Mouse (Mus musculus) heart, embryonic 14.5 days (tissue): ENCODE data around the gene Cela1. TPM values are rescaled to one million over a fixed set of nuclear protein-coding genes. Genes with fewer than 3 reads are reported as not detected.

Experiments
- ATAC-seq: fragments of 200-750 bp; cut with Nextera tagmentation; 2 replicates; pipeline ENCODE4 v1.8.0; 2017; ENCODE audit warnings: low read depth, moderate TSS enrichment; ENCODE audit not compliant: insufficient number of reproducible peaks, insufficient read depth, low FRiP score
- H3K27ac ChIP-seq, 2 experiments: fragments of 200-500 bp in 1 of 2; fragments of 300-500 bp in 1 of 2; sonication (generic) in 1 of 2; replicated peaks in 1 of 2; 2 replicates each; pipeline ENCODE4 v1.5.1; 2012 to 2014; ENCODE audit warnings: low read depth in 2 of 2, low read length in 2 of 2, control low read depth in 1 of 2, mild to moderate bottlenecking in 1 of 2, mixed read lengths in 1 of 2; ENCODE audit not compliant: control insufficient read depth in 1 of 2, insufficient read depth in 1 of 2
- H3K27me3 ChIP-seq: fragments of 300-500 bp; sonication (generic); 2 replicates; pipeline ENCODE4 v1.6.1; 2014; ENCODE audit warnings: mild to moderate bottlenecking, low read length, control low read depth; ENCODE audit not compliant: control insufficient read depth, insufficient read depth
- H3K36me3 ChIP-seq: fragments of 300-500 bp; sonication (generic); 2 replicates; pipeline ENCODE4 v1.6.1; 2014; ENCODE audit warnings: mild to moderate bottlenecking, control low read depth, low read length, mixed read lengths; ENCODE audit not compliant: control insufficient read depth, insufficient read depth
- H3K4me1 ChIP-seq, 2 experiments: fragments of 200-500 bp in 1 of 2; fragments of 300-500 bp in 1 of 2; sonication (generic) in 1 of 2; 2 replicates each; pipeline ENCODE4 v1.6.1; 2012 to 2014; ENCODE audit warnings: low read length in 2 of 2, control low read depth in 1 of 2, mixed read lengths in 1 of 2; ENCODE audit not compliant: control insufficient read depth in 2 of 2, insufficient read depth in 2 of 2
- H3K4me2 ChIP-seq: fragments of 300-500 bp; sonication (generic); 2 replicates; pipeline ENCODE4 v1.6.1; 2014; ENCODE audit warnings: mild to moderate bottlenecking, low read length
- H3K4me3 ChIP-seq, 2 experiments: fragments of 200-500 bp in 1 of 2; fragments of 300-500 bp in 1 of 2; sonication (generic) in 1 of 2; 2 replicates each; pipeline ENCODE4 v1.5.1; 2012 to 2014; ENCODE audit warnings: low read length in 2 of 2, mild to moderate bottlenecking in 2 of 2, control low read depth in 1 of 2, low read depth in 1 of 2, moderate library complexity in 1 of 2; ENCODE audit not compliant: control insufficient read depth in 1 of 2, insufficient read depth in 1 of 2
- H3K9ac ChIP-seq: fragments of 300-500 bp; sonication (generic); 2 replicates; pipeline ENCODE4 v1.6.1; 2014; ENCODE audit warnings: mild to moderate bottlenecking, low read length
- H3K9me3 ChIP-seq: fragments of 300-500 bp; sonication (generic); 2 replicates; pipeline ENCODE4 v1.6.1; 2016; ENCODE audit warnings: low read length, control low read depth; ENCODE audit not compliant: control insufficient read depth
- WGBS: fragments of 180-500 bp; shearing (Covaris S2); extraction: QIAGEN DNeasy Blood & Tissue Kit; methylation state at CpG from one replicate; pipeline ENCODE4 v1.1.7; 2014; 5-methylcytosine and 5-hydroxymethylcytosine counted together
- polyA plus RNA-seq: library from polyadenylated mRNA; unstranded; fragments of >200 nt; fragmentation: Nextera tagmentation; extraction: Ambion mirVana; gene quantifications from 2 replicates; pipeline ENCODE4 v1.2.1, GENCODE M21; 2014

The Cela1 gene
- polyA plus RNA-seq, 1 experiment from 2014 or later = 1.1 TPM

DNA sequence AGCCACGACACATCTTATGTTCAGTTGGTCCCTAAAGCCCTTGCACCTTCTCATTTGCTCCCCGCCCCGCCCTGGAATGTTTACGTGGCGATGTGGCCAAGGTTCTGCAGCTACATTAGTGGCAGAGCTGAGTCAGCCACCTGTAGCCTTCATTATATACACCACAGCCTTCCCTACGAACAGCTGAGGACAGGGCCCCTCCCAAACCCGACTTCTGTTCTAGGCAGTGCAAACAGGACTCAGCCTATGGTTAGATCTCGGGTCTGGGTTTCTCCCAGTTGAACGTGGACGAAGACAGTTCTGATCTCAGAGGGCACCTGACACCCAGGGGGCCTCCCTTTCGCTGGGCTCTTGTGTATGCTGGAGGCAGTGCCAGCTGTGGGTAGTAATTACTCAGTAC lies 40.1 kb upstream of the Cela1 start:
- no peaks in the 10 kb centered on the region for H3K36me3 ChIP-seq
- no peak overlapping the region for H3K27ac ChIP-seq
- H3K4me2 ChIP-seq = no peak overlapping the region
- no peaks in the 10 kb centered on the region for H3K9me3 ChIP-seq
- H3K4me3 ChIP-seq = no peak overlapping the region
- H3K27me3 ChIP-seq = peaks cover 51% of the 10 kb centered on the region
- no peak overlapping the region for H3K9ac ChIP-seq
- ATAC-seq = no peak
- H3K4me1 ChIP-seq = peaks cover 10 to 11% of the 10 kb centered on the region in 2 experiments; a peak in 3 of 4 replicates
- WGBS = 82% methylated on average over 11 of the region's 11 CpGs

- WGBS = 84% methylated on average over 11 of the region's 11 CpGs
- Histone ChIP-seq H3K4me1 (peaks cover 6 to 11% of the 10 kb centered on the region in 2 experiments; a peak in 3 of 4 replicates), H3K9me3 (no peaks in the 10 kb centered on the region), H3K4me2 (no peak overlapping the region), H3K4me3 (no peak overlapping the region), H3K27ac (no peak overlapping the region), H3K27me3 (peaks cover 57% of the 10 kb centered on the region), H3K9ac (no peak overlapping the region), H3K36me3 (no peaks in the 10 kb centered on the region)
- ATAC-seq = no peak
Measured at GRCm38 (mm10) chr15:100726721-100727120, 39.0 kb upstream of the Cela1 start.

GRCm38 (mm10) chr15:100723505-100723904 lies 35.8 kb upstream of the Cela1 start:
- Histone ChIP-seq H3K27me3 (peaks cover 26% of the 10 kb centered on the region), H3K9me3 (no peaks in the 10 kb centered on the region), H3K27ac (no peak overlapping the region), H3K9ac (no peak overlapping the region), H3K4me2 (no peak overlapping the region), H3K4me1 (peaks cover 0 to 2% of the 10 kb centered on the region in 2 experiments; a peak in 1 of 4 replicates), H3K4me3 (no peak overlapping the region), H3K36me3 (no peaks in the 10 kb centered on the region)
- no peak for ATAC-seq
- WGBS = 48% methylated on average over 14 of the region's 14 CpGs

- Histone ChIP-seq H3K9ac (no peak overlapping the region), H3K9me3 (no peaks in the 10 kb centered on the region), H3K4me3 (no peak overlapping the region), H3K27me3 (peaks cover 17% of the 10 kb centered on the region), H3K36me3 (no peaks in the 10 kb centered on the region), H3K4me1 (peaks cover 0 to 2% of the 10 kb centered on the region in 2 experiments; a peak in 1 of 4 replicates), H3K27ac (no peak overlapping the region), H3K4me2 (no peak overlapping the region)
- ATAC-seq = no peak
- WGBS = 68% methylated on average over 6 of the region's 6 CpGs
Measured at GRCm38 (mm10) chr15:100722564-100722963, 34.8 kb upstream of the Cela1 start.

DNA sequence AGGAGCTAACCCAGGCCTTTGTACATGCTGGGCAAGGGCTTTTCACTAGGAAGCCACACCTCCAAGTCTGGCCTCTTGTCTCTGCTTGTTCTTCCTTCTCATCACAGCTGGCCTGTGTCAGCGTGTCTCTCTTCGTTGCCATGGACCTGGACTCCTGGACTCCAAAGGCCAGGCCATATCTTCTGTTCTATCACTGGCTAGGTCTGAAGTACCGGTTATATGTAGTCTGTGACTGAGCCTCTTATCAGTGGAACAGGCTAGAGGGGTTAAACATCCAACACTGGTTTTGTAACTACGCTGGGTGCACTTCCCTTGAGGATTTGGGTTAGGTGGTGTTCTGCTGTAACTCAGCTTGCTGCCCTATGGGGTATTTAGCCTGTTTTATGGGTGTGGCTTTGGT lies 34.3 kb upstream of the Cela1 start:
- no peak overlapping the region for H3K4me2 ChIP-seq
- no peak overlapping the region for H3K9ac ChIP-seq
- no peaks in the 10 kb centered on the region for H3K9me3 ChIP-seq
- peaks cover 11% of the 10 kb centered on the region; the same call in 1 of the 2 replicates for H3K27me3 ChIP-seq
- no peak for ATAC-seq
- H3K4me1 ChIP-seq = peaks cover 0 to 2% of the 10 kb centered on the region in 2 experiments; a peak in 1 of 4 replicates
- H3K27ac ChIP-seq = no peak overlapping the region
- 34% methylated on average over 4 of the region's 4 CpGs for WGBS
- H3K4me3 ChIP-seq = no peak overlapping the region
- H3K36me3 ChIP-seq = no peaks in the 10 kb centered on the region

DNA sequence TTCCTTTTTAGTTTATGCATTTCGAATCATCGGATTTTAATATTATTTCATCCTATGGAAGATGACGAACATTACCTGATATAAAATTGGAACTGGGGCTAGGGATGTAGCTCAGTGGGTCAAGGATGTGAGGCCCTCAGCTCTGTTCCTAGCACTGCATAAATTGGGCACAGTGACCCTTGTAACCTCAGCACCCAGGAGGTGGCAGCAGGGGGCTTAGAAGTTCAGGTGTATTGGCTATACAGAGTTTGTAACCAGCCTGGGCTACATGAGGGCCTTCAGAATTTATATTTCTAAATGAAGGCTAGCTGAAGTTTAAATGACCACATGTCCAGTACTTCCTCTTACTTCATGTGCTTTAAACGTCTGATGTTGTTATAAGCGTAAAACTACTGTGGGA lies 33.7 kb upstream of the Cela1 start:
- Histone ChIP-seq H3K27me3 (peaks cover 9% of the 10 kb centered on the region; the same call in 1 of the 2 replicates), H3K9ac (no peak overlapping the region), H3K4me1 (peaks cover 0 to 2% of the 10 kb centered on the region in 2 experiments; a peak in 1 of 4 replicates), H3K36me3 (no peaks in the 10 kb centered on the region), H3K9me3 (no peaks in the 10 kb centered on the region), H3K27ac (no peak overlapping the region), H3K4me2 (no peak overlapping the region), H3K4me3 (no peak overlapping the region)
- WGBS = 88% methylated on average over 5 of the region's 5 CpGs
- no peak for ATAC-seq

DNA sequence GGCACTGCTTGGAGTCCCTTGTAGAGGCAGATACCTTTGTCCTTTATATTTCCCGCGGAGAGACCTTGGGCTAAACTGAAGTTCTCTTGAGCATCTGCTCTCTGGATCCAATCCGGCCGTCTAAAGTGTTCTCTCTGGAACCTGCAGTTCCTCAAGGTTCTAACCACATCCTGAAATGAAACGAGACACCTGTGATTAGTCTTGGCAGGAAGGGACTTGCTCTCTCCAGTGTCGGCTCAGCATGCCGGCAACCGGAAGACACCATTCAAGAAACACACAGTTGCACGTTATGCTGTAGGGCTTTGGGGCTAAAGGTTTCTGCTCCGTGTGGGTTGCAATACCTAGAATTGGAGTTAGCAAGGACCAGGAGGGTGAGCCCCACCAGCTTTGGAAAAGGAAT lies 32.3 kb upstream of the Cela1 start:
- Histone ChIP-seq H3K36me3 (no peaks in the 10 kb centered on the region), H3K4me2 (no peak overlapping the region), H3K9me3 (no peaks in the 10 kb centered on the region), H3K27me3 (peaks cover 7% of the 10 kb centered on the region; the same call in 1 of the 2 replicates), H3K4me3 (no peak overlapping the region), H3K27ac (no peak overlapping the region), H3K4me1 (peaks cover 0 to 2% of the 10 kb centered on the region in 2 experiments; a peak in 1 of 4 replicates), H3K9ac (no peak overlapping the region)
- 75% methylated on average over 10 of the region's 10 CpGs for WGBS
- ATAC-seq = no peak

DNA sequence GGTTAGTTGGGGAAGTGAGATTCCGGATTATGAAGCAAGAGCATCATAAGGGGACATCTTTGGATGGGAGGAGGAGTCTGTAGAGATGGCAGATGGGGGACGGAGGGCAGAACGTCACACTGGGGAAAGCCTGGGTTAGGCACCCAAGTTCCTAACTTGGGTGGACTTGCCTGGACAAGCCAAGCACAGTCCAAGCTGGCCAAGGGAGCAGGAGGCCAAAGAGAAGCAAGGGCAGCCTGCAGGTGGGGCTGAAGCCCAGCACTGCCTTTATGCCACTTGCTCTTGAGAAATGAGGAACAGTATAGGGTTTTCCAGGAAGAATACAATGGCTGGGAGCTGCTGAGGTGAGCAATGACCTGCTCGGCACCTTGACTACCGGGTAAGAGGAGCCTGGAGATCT lies 31.5 kb upstream of the Cela1 start:
- Histone ChIP-seq H3K9ac (no peak overlapping the region), H3K4me3 (no peak overlapping the region), H3K4me1 (peaks cover 0 to 2% of the 10 kb centered on the region in 2 experiments; a peak in 1 of 4 replicates), H3K27ac (no peak overlapping the region), H3K27me3 (peaks cover 7% of the 10 kb centered on the region; the same call in 1 of the 2 replicates), H3K4me2 (no peak overlapping the region), H3K36me3 (no peaks in the 10 kb centered on the region), H3K9me3 (no peaks in the 10 kb centered on the region)
- 90% methylated on average over 5 of the region's 5 CpGs for WGBS
- no peak for ATAC-seq
